Mouse (Mus musculus) stomach, embryonic 15.5 days (tissue): ENCODE measurements around the gene Olfr65. TPM values are rescaled to one million over a fixed set of nuclear protein-coding genes. Genes with fewer than 3 reads are reported as not detected.

Experiments used
- ATAC-seq: fragments of 200-750 bp; cut with Nextera tagmentation; 2 replicates; pipeline ENCODE4 v1.8.0; 2017; ENCODE audit warnings: low read depth, moderate number of reproducible peaks, moderate TSS enrichment; ENCODE audit not compliant: insufficient read depth, low FRiP score
- H3K27ac ChIP-seq: fragments of 300-500 bp; sonication (generic); 2 replicates; pipeline ENCODE4 v1.5.1; 2015; ENCODE audit warnings: mild to moderate bottlenecking, inconsistent platforms
- H3K27me3 ChIP-seq: fragments of 300-500 bp; sonication (generic); replicated peaks from 2 replicates; pipeline ENCODE4 v1.6.1; 2015; ENCODE audit warnings: inconsistent platforms
- H3K36me3 ChIP-seq: fragments of 300-500 bp; sonication (generic); 2 replicates; pipeline ENCODE4 v1.6.1; 2015; ENCODE audit warnings: inconsistent platforms
- H3K4me1 ChIP-seq: fragments of 300-500 bp; sonication (generic); 2 replicates; pipeline ENCODE4 v1.6.1; 2015; ENCODE audit warnings: inconsistent platforms
- H3K4me2 ChIP-seq: fragments of 300-500 bp; sonication (generic); 2 replicates; pipeline ENCODE4 v1.6.1; 2015; ENCODE audit warnings: mild to moderate bottlenecking, inconsistent platforms
- H3K4me3 ChIP-seq: fragments of 300-500 bp; sonication (generic); replicated peaks from 2 replicates; pipeline ENCODE4 v1.5.1; 2015; ENCODE audit warnings: inconsistent platforms
- H3K9ac ChIP-seq: fragments of 300-500 bp; sonication (generic); 2 replicates; pipeline ENCODE4 v1.6.1; 2015; ENCODE audit warnings: inconsistent platforms
- H3K9me3 ChIP-seq: fragments of 300-500 bp; sonication (generic); 2 replicates; pipeline ENCODE4 v1.6.1; 2016; ENCODE audit warnings: inconsistent platforms
- WGBS: fragments of 180-500 bp; shearing (Covaris S2); methylation state at CpG from one replicate; pipeline ENCODE4 v1.1.7; 2015; 5-methylcytosine and 5-hydroxymethylcytosine counted together
- polyA plus RNA-seq: library from polyadenylated mRNA; unstranded; fragments of >200 nt; fragmentation: Nextera tagmentation; extraction: Ambion mirVana; gene quantifications from 2 replicates; pipeline ENCODE4 v1.2.1, GENCODE M21; 2015

Olfr65 gene
- not detected in 2 replicates for polyA plus RNA-seq

GRCm38 (mm10) chr7:103903187-103903586 is at the start of gene Olfr65:
Olfr65 (plus strand) TSS chr7:103903487.
- H3K4me2 ChIP-seq, result no peak within 1 kb of the TSS
- WGBS, result 77% methylated on average over 2 of the region's 2 CpGs
- no peaks in the 10 kb centered on the region for H3K4me1 ChIP-seq
- ATAC-seq, result no peak
- H3K4me3 ChIP-seq, result no peak within 1 kb of the TSS
- H3K9me3 ChIP-seq, result no peaks in the 10 kb centered on the region
- no peak within 1 kb of the TSS for H3K9ac ChIP-seq
- H3K27ac ChIP-seq, result no peak within 1 kb of the TSS
- H3K27me3 ChIP-seq, result no peaks in the 10 kb centered on the region
- H3K36me3 ChIP-seq, result no peaks in the 10 kb centered on the region

GRCm38 (mm10) chr7:103854669-103855068 is 48.6 kb upstream of the Olfr65 start:
- H3K36me3 ChIP-seq, result no peaks in the 10 kb centered on the region
- 49% methylated on average over 1 of the region's 1 CpGs for WGBS
- no peak overlapping the region for H3K4me2 ChIP-seq
- H3K4me3 ChIP-seq, result no peak overlapping the region
- no peaks in the 10 kb centered on the region for H3K4me1 ChIP-seq
- no peak for ATAC-seq
- no peak overlapping the region for H3K9ac ChIP-seq
- no peak overlapping the region for H3K27ac ChIP-seq
- H3K9me3 ChIP-seq, result no peaks in the 10 kb centered on the region
- no peaks in the 10 kb centered on the region for H3K27me3 ChIP-seq

- peak; percentile 94 for ATAC-seq
- H3K4me3 ChIP-seq, result no peak overlapping the region
- WGBS, result 59% methylated on average over 2 of the region's 2 CpGs
Measured at GRCm38 (mm10) chr7:103859076-103859475, 44.2 kb upstream of the Olfr65 start.

GRCm38 (mm10) chr7:103860855-103861254 is 42.4 kb upstream of the Olfr65 start:
- peak; percentile 89 for ATAC-seq
- Histone ChIP-seq H3K9ac (no peak overlapping the region), H3K36me3 (no peaks in the 10 kb centered on the region), H3K4me1 (no peaks in the 10 kb centered on the region), H3K9me3 (no peaks in the 10 kb centered on the region), H3K4me3 (no peak overlapping the region), H3K27ac (no peak overlapping the region), H3K27me3 (no peaks in the 10 kb centered on the region), H3K4me2 (no peak overlapping the region)
- 36% methylated on average over 1 of the region's 1 CpGs for WGBS

More at GRCm38 (mm10) chr7:103859076-103859475, 44.2 kb upstream of the Olfr65 start:
- Histone ChIP-seq H3K9ac (no peak overlapping the region), H3K9me3 (no peaks in the 10 kb centered on the region), H3K4me1 (no peaks in the 10 kb centered on the region), H3K27me3 (no peaks in the 10 kb centered on the region), H3K27ac (no peak overlapping the region), H3K36me3 (no peaks in the 10 kb centered on the region), H3K4me2 (no peak overlapping the region)

GRCm38 (mm10) chr7:103861531-103861930 is 41.8 kb upstream of the Olfr65 start:
- Histone ChIP-seq H3K9ac (no peak overlapping the region), H3K9me3 (no peaks in the 10 kb centered on the region), H3K27me3 (no peaks in the 10 kb centered on the region), H3K4me1 (no peaks in the 10 kb centered on the region), H3K4me2 (no peak overlapping the region), H3K4me3 (no peak overlapping the region), H3K27ac (no peak overlapping the region), H3K36me3 (no peaks in the 10 kb centered on the region)
- WGBS, result 75% methylated on average over 3 of the region's 3 CpGs
- no peak for ATAC-seq

GRCm38 (mm10) chr7:103865716-103866115 is 37.6 kb upstream of the Olfr65 start:
- Histone ChIP-seq H3K4me2 (no peak overlapping the region), H3K36me3 (no peaks in the 10 kb centered on the region), H3K9ac (no peak overlapping the region), H3K9me3 (no peaks in the 10 kb centered on the region), H3K27ac (no peak overlapping the region), H3K4me1 (no peaks in the 10 kb centered on the region), H3K4me3 (no peak overlapping the region), H3K27me3 (no peaks in the 10 kb centered on the region)
- ATAC-seq, result peak; percentile 94

- no peak overlapping the region for H3K27ac ChIP-seq
- no peak overlapping the region for H3K4me3 ChIP-seq
- no peak overlapping the region for H3K9ac ChIP-seq
- H3K36me3 ChIP-seq, result no peaks in the 10 kb centered on the region
- no peaks in the 10 kb centered on the region for H3K27me3 ChIP-seq
- H3K9me3 ChIP-seq, result no peaks in the 10 kb centered on the region
- no peaks in the 10 kb centered on the region for H3K4me1 ChIP-seq
- H3K4me2 ChIP-seq, result no peak overlapping the region
- ATAC-seq, result peak; percentile 85; the same call in 1 of the 2 replicates
Measured at GRCm38 (mm10) chr7:103870667-103871066, 32.6 kb upstream of the Olfr65 start.

- Histone ChIP-seq H3K9ac (no peak overlapping the region), H3K36me3 (no peaks in the 10 kb centered on the region), H3K27ac (no peak overlapping the region), H3K4me3 (no peak overlapping the region), H3K9me3 (no peaks in the 10 kb centered on the region), H3K27me3 (no peaks in the 10 kb centered on the region), H3K4me1 (no peaks in the 10 kb centered on the region), H3K4me2 (no peak overlapping the region)
- 0% methylated on average over 1 of the region's 1 CpGs for WGBS
- no peak for ATAC-seq
Measured at GRCm38 (mm10) chr7:103873064-103873463, 30.2 kb upstream of the Olfr65 start.

- Histone ChIP-seq H3K9ac (no peak overlapping the region), H3K27ac (no peak overlapping the region), H3K4me3 (no peak overlapping the region), H3K36me3 (no peaks in the 10 kb centered on the region), H3K27me3 (no peaks in the 10 kb centered on the region), H3K9me3 (no peaks in the 10 kb centered on the region), H3K4me1 (no peaks in the 10 kb centered on the region), H3K4me2 (no peak overlapping the region)
- 40% methylated on average over 5 of the region's 5 CpGs for WGBS
- no peak for ATAC-seq
Measured at GRCm38 (mm10) chr7:103874451-103874850, 28.8 kb upstream of the Olfr65 start.

- H3K27me3 ChIP-seq, result no peaks in the 10 kb centered on the region
- WGBS, result 71% methylated on average over 2 of the region's 2 CpGs
- H3K27ac ChIP-seq, result no peak overlapping the region
- no peaks in the 10 kb centered on the region for H3K4me1 ChIP-seq
- no peak overlapping the region for H3K4me2 ChIP-seq
- H3K9me3 ChIP-seq, result no peaks in the 10 kb centered on the region
- H3K9ac ChIP-seq, result no peak overlapping the region
- no peaks in the 10 kb centered on the region for H3K36me3 ChIP-seq
- H3K4me3 ChIP-seq, result no peak overlapping the region
- ATAC-seq, result peak; percentile 86; the same call in 1 of the 2 replicates
Measured at GRCm38 (mm10) chr7:103877093-103877492, 26.2 kb upstream of the Olfr65 start.

GRCm38 (mm10) chr7:103886152-103886551 is 17.1 kb upstream of the Olfr65 start, which contains the start of gene Olfr66:
Olfr66 (minus strand) TSS chr7:103886252.
- H3K4me3 ChIP-seq, result no peak within 1 kb of the TSS
- no peaks in the 10 kb centered on the region for H3K9me3 ChIP-seq
- H3K27ac ChIP-seq, result no peak within 1 kb of the TSS
- no peak within 1 kb of the TSS for H3K4me2 ChIP-seq
- H3K27me3 ChIP-seq, result no peaks in the 10 kb centered on the region
- H3K9ac ChIP-seq, result no peak within 1 kb of the TSS
- no peaks in the 10 kb centered on the region for H3K36me3 ChIP-seq
- no peaks in the 10 kb centered on the region for H3K4me1 ChIP-seq
- ATAC-seq, result no peak

GRCm38 (mm10) chr7:103894385-103894784 is 8.9 kb upstream of the Olfr65 start, which contains the start of gene Olfr64:
Olfr64 (minus strand) TSS chr7:103894485.
- ATAC-seq, result no peak
- H3K27me3 ChIP-seq, result no peaks in the 10 kb centered on the region

GRCm38 (mm10) chr7:103910047-103910446 is 6.8 kb downstream of the Olfr65 start:
- Histone ChIP-seq H3K27ac (no peak overlapping the region), H3K9me3 (no peaks in the 10 kb centered on the region), H3K4me1 (no peaks in the 10 kb centered on the region), H3K4me2 (no peak overlapping the region), H3K36me3 (no peaks in the 10 kb centered on the region), H3K9ac (no peak overlapping the region), H3K27me3 (no peaks in the 10 kb centered on the region), H3K4me3 (no peak overlapping the region)
- 21% methylated on average over 3 of the region's 3 CpGs for WGBS
- ATAC-seq, result peak; percentile 95

More at GRCm38 (mm10) chr7:103894385-103894784, 8.9 kb upstream of the Olfr65 start, which contains the start of gene Olfr64:
- no peaks in the 10 kb centered on the region for H3K4me1 ChIP-seq
- no peaks in the 10 kb centered on the region for H3K9me3 ChIP-seq
- 77% methylated on average over 1 of the region's 1 CpGs for WGBS
- no peak within 1 kb of the TSS for H3K27ac ChIP-seq
- no peak within 1 kb of the TSS for H3K9ac ChIP-seq
- no peak within 1 kb of the TSS for H3K4me3 ChIP-seq
- no peak within 1 kb of the TSS for H3K4me2 ChIP-seq
- H3K36me3 ChIP-seq, result no peaks in the 10 kb centered on the region
